Comparison of ENCODE assay signal across 8 mouse cellular contexts in the genomic region with DNA sequence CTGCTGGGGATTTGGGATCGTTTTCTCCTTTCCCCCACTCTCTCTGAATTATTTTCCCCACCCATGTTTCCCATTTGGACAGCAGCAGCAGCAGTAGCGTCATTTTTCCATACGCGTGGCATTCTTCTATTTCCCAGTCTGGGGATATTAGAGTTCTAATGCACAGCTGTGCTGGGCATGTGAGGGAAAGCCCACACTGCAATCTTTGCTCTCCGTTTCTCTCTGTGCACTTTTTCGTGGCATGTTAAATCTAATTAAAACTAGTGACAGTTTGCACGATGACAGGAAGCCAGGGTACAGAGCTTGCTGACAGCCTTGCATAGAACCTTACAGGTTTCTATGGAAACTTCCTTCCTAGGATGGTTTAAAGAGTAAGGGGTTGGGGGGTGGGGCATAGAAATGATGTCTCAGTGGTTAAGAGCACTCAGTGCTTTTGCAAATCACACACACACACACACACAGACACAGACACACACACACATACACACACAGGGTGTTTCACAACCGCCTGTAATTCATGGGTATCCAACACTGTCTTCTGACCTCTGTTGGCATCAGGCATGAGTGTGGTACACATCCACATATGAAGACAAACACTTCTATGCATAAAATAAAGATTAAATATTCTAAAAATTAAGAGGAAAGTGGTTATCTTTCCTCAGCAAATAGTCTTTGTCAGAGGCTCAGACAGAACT. TPM values are rescaled to one million over a fixed set of nuclear protein-coding genes. Genes with fewer than 3 reads are reported as not detected.
DNase-seq lines count a peak whose midpoint lies in the region; ATAC-seq and TF ChIP-seq lines count a peak whose summit lies in the region.

No protein-coding gene starts in this region.

- no peak overlapping the region for H3K4me2 ChIP-seq in forebrain, embryonic 11.5 days (ENCODE audit: low read depth, low read length, severe bottlenecking)
- H3K4me2 ChIP-seq in lung, embryonic 14.5 days: peak overlapping the region; percentile 71
- peak overlapping the region; percentile 72 for H3K4me2 ChIP-seq in heart, embryonic 14.5 days (ENCODE audit: low read length)
- peak overlapping the region; percentile 69 for H3K4me2 ChIP-seq in myocyte (ENCODE audit: low read depth)

- no peaks in the 10 kb centered on the region for H3K9me3 ChIP-seq in forebrain, embryonic 10.5 days
- H3K9me3 ChIP-seq in forebrain, embryonic 11.5 days (ENCODE audit: control insufficient read depth, low read length): no peaks in the 10 kb centered on the region
- H3K9me3 ChIP-seq in lung, embryonic 14.5 days (ENCODE audit: low read depth, low read length): no peaks in the 10 kb centered on the region
- no peaks in the 10 kb centered on the region for H3K9me3 ChIP-seq in heart, embryonic 14.5 days (ENCODE audit: control insufficient read depth, low read length)

- H3K4me3 ChIP-seq in forebrain, embryonic 10.5 days: no peak overlapping the region
- H3K4me3 ChIP-seq in forebrain, embryonic 11.5 days (ENCODE audit: low read depth, low read length): no peak overlapping the region
- peak overlapping the region; percentile 42 for H3K4me3 ChIP-seq in lung, embryonic 14.5 days (ENCODE audit: low read depth, low read length)
- peak overlapping the region; percentile 51 to 57 for H3K4me3 ChIP-seq in heart, embryonic 14.5 days (ENCODE audit: control insufficient read depth in 1 of 2, insufficient read depth in 1 of 2, low read depth in 1 of 2, low read length in 2 of 2)
- H3K4me3 ChIP-seq in myocyte: peak overlapping the region; percentile 25

- H3K4me1 ChIP-seq in forebrain, embryonic 10.5 days: peaks cover 16% of the 10 kb centered on the region; the same call in 1 of the 2 replicates
- H3K4me1 ChIP-seq in forebrain, embryonic 11.5 days (replicated peaks; ENCODE audit: control insufficient read depth, insufficient read depth, low read length): no peaks in the 10 kb centered on the region
- H3K4me1 ChIP-seq in lung, embryonic 14.5 days (ENCODE audit: insufficient read depth): peaks cover 5% of the 10 kb centered on the region
- H3K4me1 ChIP-seq in heart, embryonic 14.5 days (ENCODE audit: control insufficient read depth in 2 of 2, insufficient read depth in 2 of 2, low read length in 2 of 2): peaks cover 16 to 20% of the 10 kb centered on the region in 2 experiments

- TF ChIP-seq CTCF in lung, embryonic 14.5 days (IDR thresholded peaks at IDR 0.05; ENCODE audit: low read depth): no peak

- no peaks in the 10 kb centered on the region for H3K79me2 ChIP-seq in myocyte (ENCODE audit: control insufficient read depth, insufficient read depth)

- no peak for DNase-seq in forebrain, embryonic 10.5 days (ENCODE audit: extremely low spot score, low spot score)
- DNase-seq in forebrain, embryonic 11.5 days (ENCODE audit: low spot score): no peak
- DNase-seq in lung, embryonic 14.5 days: no peak
- DNase-seq in lung, postnatal 4 days: no peak
- no peak for DNase-seq in gastrocnemius, postnatal 36 days
- no peak for DNase-seq in c-Kit-positive CD71-positive TER-119-positive erythroid progenitor cells, embryonic 14.5 days (ENCODE audit: low spot score)

- intact Hi-C loops in gastrocnemius, postnatal 36 days (cut with DNase I): no loop called here

- no peak for ATAC-seq in forebrain, embryonic 11.5 days (replicated peaks; ENCODE audit: low FRiP score)
- ATAC-seq in lung, embryonic 14.5 days (ENCODE audit: insufficient read depth): no peak
- no peak for ATAC-seq in heart, embryonic 14.5 days (ENCODE audit: insufficient number of reproducible peaks, insufficient read depth, low FRiP score, low read depth)

- TF ChIP-seq POLR2A in myocyte (IDR thresholded peaks at IDR 0.05; ENCODE audit: insufficient read length, low read depth): no peak

- H3K27ac ChIP-seq in forebrain, embryonic 10.5 days: peak overlapping the region; percentile 35; the same call in 1 of the 2 replicates
- H3K27ac ChIP-seq in forebrain, embryonic 11.5 days (ENCODE audit: low read depth, low read length): no peak overlapping the region
- H3K27ac ChIP-seq in lung, embryonic 14.5 days (ENCODE audit: low read depth): no peak overlapping the region
- H3K27ac ChIP-seq in heart, embryonic 14.5 days (replicated peaks in 1 of 2; ENCODE audit: control insufficient read depth in 1 of 2, insufficient read depth in 1 of 2, low read depth in 2 of 2, low read length in 2 of 2): peak overlapping the region; percentile 85 to 96

- H3K9ac ChIP-seq in forebrain, embryonic 11.5 days (ENCODE audit: low read length): no peak overlapping the region
- H3K9ac ChIP-seq in lung, embryonic 14.5 days: peak overlapping the region; percentile 11; the same call in 1 of the 2 replicates
- peak overlapping the region; percentile 75 for H3K9ac ChIP-seq in heart, embryonic 14.5 days (ENCODE audit: low read length)

- H3ac ChIP-seq in myocyte (ENCODE audit: control insufficient read depth, insufficient read length): no peak overlapping the region

- WGBS in forebrain, embryonic 10.5 days: 89% methylated on average over 8 of the region's 8 CpGs
- WGBS in forebrain, embryonic 11.5 days: 83% methylated on average over 8 of the region's 8 CpGs
- WGBS in lung, embryonic 14.5 days: 34% methylated on average over 8 of the region's 8 CpGs
- WGBS in heart, embryonic 14.5 days: 29% methylated on average over 8 of the region's 8 CpGs

- H3K36me3 ChIP-seq in forebrain, embryonic 10.5 days (replicated peaks): no peaks in the 10 kb centered on the region
- no peaks in the 10 kb centered on the region for H3K36me3 ChIP-seq in forebrain, embryonic 11.5 days (ENCODE audit: control insufficient read depth, insufficient read depth, low read length)
- no peaks in the 10 kb centered on the region for H3K36me3 ChIP-seq in lung, embryonic 14.5 days (ENCODE audit: insufficient read depth)
- H3K36me3 ChIP-seq in heart, embryonic 14.5 days (ENCODE audit: control insufficient read depth, insufficient read depth, low read length): 0 out of 2 replicates have a peak, but pooled peaks cover 7% of the 10 kb centered on the region
- no peaks in the 10 kb centered on the region for H3K36me3 ChIP-seq in myocyte (ENCODE audit: control insufficient read depth, insufficient read depth)

- no peaks in the 10 kb centered on the region for H3K27me3 ChIP-seq in forebrain, embryonic 10.5 days (ENCODE audit: poor library complexity, severe bottlenecking)
- H3K27me3 ChIP-seq in forebrain, embryonic 11.5 days (ENCODE audit: control insufficient read depth, insufficient read depth, low read length): no peaks in the 10 kb centered on the region
- H3K27me3 ChIP-seq in lung, embryonic 14.5 days (ENCODE audit: insufficient read depth, low read length): no peaks in the 10 kb centered on the region
- no peaks in the 10 kb centered on the region for H3K27me3 ChIP-seq in heart, embryonic 14.5 days (ENCODE audit: control insufficient read depth, insufficient read depth, low read length)
- no peaks in the 10 kb centered on the region for H3K27me3 ChIP-seq in myocyte (ENCODE audit: control insufficient read depth, insufficient read depth, insufficient read length)

TF ChIP-seq in myocyte, 11 proteins besides CTCF, POLR2A, EP300 and RAD21:
- TF ChIP-seq SRF (IDR thresholded peaks at IDR 0.05; ENCODE audit: control insufficient read depth, insufficient read length, low read depth) (no peak), REST (IDR thresholded peaks at IDR 0.05; ENCODE audit: insufficient read depth, insufficient read length) (no peak), MYOD1 (IDR thresholded peaks at IDR 0.05; ENCODE audit: control insufficient read depth in 1 of 3, insufficient read length in 2 of 3, low read depth in 2 of 3) (no peak), MYOG (IDR thresholded peaks at IDR 0.05; ENCODE audit: control insufficient read depth in 1 of 3, insufficient read depth in 1 of 3, insufficient read length in 2 of 3, low read depth in 2 of 3) (no peak), TCF3 (IDR thresholded peaks at IDR 0.05; ENCODE audit: insufficient read length, low read depth) (no peak), MAX (IDR thresholded peaks at IDR 0.05; ENCODE audit: low read depth) (no peak), POLR2AphosphoS2 (IDR thresholded peaks at IDR 0.05; ENCODE audit: insufficient read length, low read depth) (no peak), E2F4 (IDR thresholded peaks at IDR 0.05; ENCODE audit: insufficient read depth) (no peak), CEBPB (IDR thresholded peaks at IDR 0.05; ENCODE audit: insufficient read depth, poor library complexity, severe bottlenecking) (no peak), USF1 (IDR thresholded peaks at IDR 0.05; ENCODE audit: low read depth) (no peak)

RNA-seq across cellular contexts. Expression of gene Fam198b, which starts 3.0 kb away (rescaled TPM):
- polyA plus RNA-seq in forebrain, embryonic 10.5 days (2016; fragmentation: Nextera tagmentation; extraction: Ambion mirVana): 0.91 and 2.1 TPM in 2 replicates
- polyA plus RNA-seq in forebrain, embryonic 11.5 days (2014; fragmentation: Nextera tagmentation; extraction: Ambion mirVana): 1.1 and 1.7 TPM in 2 replicates
- 16.4 and 17.8 TPM in 2 replicates for polyA plus RNA-seq in lung, embryonic 14.5 days (2014; fragmentation: Nextera tagmentation; extraction: Ambion mirVana)
- polyA plus RNA-seq in heart, embryonic 14.5 days (2014; fragmentation: Nextera tagmentation; extraction: Ambion mirVana): 46.9 and 60.9 TPM in 2 replicates
- 1.8 TPM for polyA plus RNA-seq in myocyte (2012; fragmentation: generic; extraction: Trizol)
- total RNA-seq in gastrocnemius, postnatal 36 days (2021): 1 to 10 TPM; 7.6 to 8.4 TPM

RNA-seq across cellular contexts. Expression of gene Tmem144, which starts 34.7 kb away (rescaled TPM):
- 3.7 and 4.1 TPM in 2 replicates for polyA plus RNA-seq in forebrain, embryonic 10.5 days (2016; fragmentation: Nextera tagmentation; extraction: Ambion mirVana)
- 3.5 and 4.2 TPM in 2 replicates for polyA plus RNA-seq in forebrain, embryonic 11.5 days (2014; fragmentation: Nextera tagmentation; extraction: Ambion mirVana)
- 5.0 and 5.4 TPM in 2 replicates for polyA plus RNA-seq in lung, embryonic 14.5 days (2014; fragmentation: Nextera tagmentation; extraction: Ambion mirVana)
- 12.4 and 16.2 TPM in 2 replicates for polyA plus RNA-seq in heart, embryonic 14.5 days (2014; fragmentation: Nextera tagmentation; extraction: Ambion mirVana)
- polyA plus RNA-seq in myocyte (2012; fragmentation: generic; extraction: Trizol): 0.92 TPM
- total RNA-seq in gastrocnemius, postnatal 36 days (2021): 1 to 10 TPM; 1.3 TPM

Comparison
In these comparisons a context has a peak if more than half of its experiments do, and no peak if none do; other contexts are left out.
1. H3K27ac ChIP-seq: peak in forebrain, embryonic 10.5 days (single experiment) and heart, embryonic 14.5 days (2 of 2); none in forebrain, embryonic 11.5 days (single experiment) and lung, embryonic 14.5 days (single experiment).
2. H3K4me3 ChIP-seq: peak in lung, embryonic 14.5 days (single experiment), heart, embryonic 14.5 days (2 of 2) and myocyte (single experiment); none in forebrain, embryonic 10.5 days (single experiment) and forebrain, embryonic 11.5 days (single experiment).